Mouse (Mus musculus) granulocyte monocyte progenitor cell, adult 5-6 weeks (primary cell): Measurements from ENCODE around the gene Krt31. TPM values are rescaled to one million over a fixed set of nuclear protein-coding genes. Genes with fewer than 3 reads are reported as not detected.

Experiments
- ATAC-seq: replicated peaks from 2 replicates; pipeline ENCODE4 v1.8.0; 2016; ENCODE audit warnings: mild to moderate bottlenecking, moderate TSS enrichment, inconsistent platforms; ENCODE audit not compliant: poor library complexity, severe bottlenecking
- total RNA-seq, 2 experiments: library from RNA; stranded (forward) in 1 of 2; stranded (reverse) in 1 of 2; fragments of 200-712, 200-1000 nt in 1 of 2; fragments of >200 nt in 1 of 2; fragmentation: Nextera tagmentation in 1 of 2; gene quantifications; 2 replicates each; pipeline ENCODE4 v1.2.3; 2014 to 2017

Gene Krt31
- total RNA-seq, 2 experiments from 2014 or later: not detected

DNA sequence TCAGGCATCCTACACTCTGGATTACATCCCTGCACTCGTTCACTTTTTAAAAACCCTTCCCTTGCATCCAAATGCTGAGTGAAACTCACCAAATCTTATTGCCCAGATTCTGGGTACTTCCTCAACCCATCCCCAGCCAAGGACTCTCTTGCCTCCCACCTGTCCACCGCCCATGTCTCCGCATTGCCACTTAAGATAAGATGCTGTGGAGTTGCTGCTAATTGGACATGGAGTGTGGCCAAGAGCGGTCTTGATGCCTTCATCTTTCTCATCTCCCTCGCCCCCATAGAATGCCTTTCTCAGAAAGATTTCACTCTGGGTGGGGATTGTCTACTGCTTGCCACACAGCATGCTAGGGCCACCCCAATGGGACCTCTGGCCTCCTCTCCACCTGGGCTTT, 42.0 kb downstream of the Krt31 start:
- ATAC-seq: no peak

DNA sequence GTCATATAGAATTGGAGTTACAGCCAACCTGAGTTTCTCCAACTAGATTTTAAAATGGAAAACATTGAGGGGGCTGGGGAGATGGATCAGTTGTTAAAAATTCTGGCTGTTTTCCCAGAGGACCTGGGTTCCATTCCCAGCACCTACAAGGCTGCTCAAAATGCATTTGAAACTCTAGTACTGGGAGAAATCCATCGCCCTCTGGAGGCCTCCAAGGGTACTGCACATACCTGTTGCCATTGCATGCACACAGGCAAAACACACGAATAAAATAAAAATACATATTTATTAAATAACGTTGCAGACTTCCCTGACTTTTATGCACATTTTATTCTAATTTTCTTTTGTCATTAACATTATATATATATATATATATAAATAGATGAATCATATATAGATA, 43.7 kb downstream of the Krt31 start:
- no peak for ATAC-seq

DNA sequence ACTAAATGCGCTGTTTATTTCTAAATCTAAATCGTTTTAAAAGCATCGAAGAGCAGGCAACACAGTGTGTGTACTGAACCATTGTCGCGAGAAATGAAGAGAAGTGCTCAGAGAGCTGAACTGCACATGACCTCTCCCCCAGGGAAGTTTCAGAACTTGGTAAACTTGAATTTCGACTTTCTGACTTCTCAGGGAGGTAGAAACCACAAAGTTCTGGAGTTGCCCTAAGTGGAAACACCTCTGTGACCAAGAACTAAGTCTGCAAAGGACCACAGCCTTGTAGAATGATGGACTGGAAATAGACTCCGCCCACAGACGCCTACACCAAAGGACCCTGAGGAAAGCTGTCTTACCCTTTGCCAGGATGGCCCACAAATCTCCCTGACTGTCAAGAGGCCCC, 44.4 kb downstream of the Krt31 start:
- ATAC-seq: no peak

DNA sequence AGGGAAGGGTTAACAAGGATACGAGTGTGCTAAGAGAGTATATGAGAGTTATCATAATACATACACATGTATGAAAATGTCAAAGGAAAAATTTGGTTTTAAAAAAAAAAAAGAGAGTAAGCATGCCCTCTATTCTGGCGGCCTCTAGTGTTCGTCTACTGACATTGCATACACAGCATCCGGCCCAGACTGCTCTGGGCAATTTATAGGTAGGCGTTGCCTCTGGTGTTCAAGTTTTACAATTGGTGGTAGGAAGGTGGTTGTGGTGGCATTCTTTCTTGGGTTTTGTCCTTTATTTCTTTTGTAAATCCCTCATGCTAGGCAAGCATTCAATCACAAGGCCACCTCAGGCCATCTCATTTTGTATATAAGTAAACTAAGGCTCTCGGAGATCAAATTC, 45.5 kb downstream of the Krt31 start:
- ATAC-seq: peak; percentile 56; the same call in 1 of the 2 replicates

DNA sequence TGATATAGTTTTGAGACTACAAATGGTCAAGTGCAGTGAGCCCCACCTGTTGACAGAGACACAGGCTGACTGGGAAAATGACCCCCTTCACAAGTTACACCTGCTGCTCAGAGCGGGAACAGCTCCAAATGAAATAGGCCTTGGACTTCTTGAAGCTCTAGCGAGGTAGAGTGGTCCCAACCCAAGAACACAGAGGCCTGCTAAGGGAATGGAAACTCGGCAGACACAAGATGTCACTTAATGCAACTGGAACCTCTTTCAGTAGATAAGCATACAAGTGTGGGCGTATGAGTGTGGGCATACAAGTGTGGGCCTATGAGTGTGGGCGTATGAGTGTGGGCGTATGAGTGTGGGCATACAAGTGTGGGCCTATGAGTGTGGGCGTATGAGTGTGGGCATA, 51.3 kb downstream of the Krt31 start:
- no peak for ATAC-seq

Other genes starting within 250 kb of the Krt31 start
- gene Gm11554, start 246.1 kb downstream of the Krt31 start, total RNA-seq (2014; fragmentation: Nextera tagmentation): not detected in 2 replicates
- gene Gm11554, start 246.1 kb downstream of the Krt31 start, total RNA-seq (2017): not detected in 2 replicates
- gene Krtap4-13, start 240.7 kb downstream of the Krt31 start, total RNA-seq (2014; fragmentation: Nextera tagmentation): not detected in 2 replicates
- not detected in 2 replicates for gene Krtap4-13, start 240.7 kb downstream of the Krt31 start, total RNA-seq (2017)
- not detected in 2 replicates for gene Gm11564, start 234.9 kb downstream of the Krt31 start, total RNA-seq (2014; fragmentation: Nextera tagmentation)
- not detected in 2 replicates for gene Gm11564, start 234.9 kb downstream of the Krt31 start, total RNA-seq (2017)
- gene 2300003K06Rik, start 212.5 kb downstream of the Krt31 start, total RNA-seq (2014; fragmentation: Nextera tagmentation): not detected in 2 replicates
- gene 2300003K06Rik, start 212.5 kb downstream of the Krt31 start, total RNA-seq (2017): not detected in 2 replicates
- gene Krtap4-16, start 198.9 kb downstream of the Krt31 start, total RNA-seq (2014; fragmentation: Nextera tagmentation): not detected in 2 replicates
- gene Krtap4-16, start 198.9 kb downstream of the Krt31 start, total RNA-seq (2017): not detected in 2 replicates
- gene Gm11568, start 192.6 kb downstream of the Krt31 start, total RNA-seq (2014; fragmentation: Nextera tagmentation): not detected in 2 replicates
- not detected in 2 replicates for gene Gm11568, start 192.6 kb downstream of the Krt31 start, total RNA-seq (2017)
- gene Gm11559, start 186.1 kb downstream of the Krt31 start, total RNA-seq (2014; fragmentation: Nextera tagmentation): not detected in 2 replicates
- not detected in 2 replicates for gene Gm11559, start 186.1 kb downstream of the Krt31 start, total RNA-seq (2017)
- gene Krtap9-1, start 177.2 kb downstream of the Krt31 start, total RNA-seq (2014; fragmentation: Nextera tagmentation): not detected in 2 replicates
- gene Krtap9-1, start 177.2 kb downstream of the Krt31 start, total RNA-seq (2017): not detected in 2 replicates
- gene Gm11567, start 171.4 kb downstream of the Krt31 start, total RNA-seq (2014; fragmentation: Nextera tagmentation): not detected in 2 replicates
- not detected in 2 replicates for gene Gm11567, start 171.4 kb downstream of the Krt31 start, total RNA-seq (2017)
- gene Krtap31-1, start 142.6 kb downstream of the Krt31 start, total RNA-seq (2014; fragmentation: Nextera tagmentation): not detected in 2 replicates
- not detected in 2 replicates for gene Krtap31-1, start 142.6 kb downstream of the Krt31 start, total RNA-seq (2017)
- gene Gm11565, start 135.8 kb downstream of the Krt31 start, total RNA-seq (2014; fragmentation: Nextera tagmentation): not detected in 2 replicates
- not detected in 2 replicates for gene Gm11565, start 135.8 kb downstream of the Krt31 start, total RNA-seq (2017)
- gene Krtap31-2, start 114.3 kb downstream of the Krt31 start, total RNA-seq (2014; fragmentation: Nextera tagmentation): not detected in 2 replicates
- gene Krtap31-2, start 114.3 kb downstream of the Krt31 start, total RNA-seq (2017): not detected in 2 replicates
- gene Krtap9-5, start 102.1 kb downstream of the Krt31 start, total RNA-seq (2014; fragmentation: Nextera tagmentation): not detected in 2 replicates
- gene Krtap9-5, start 102.1 kb downstream of the Krt31 start, total RNA-seq (2017): not detected in 2 replicates
- gene Krtap29-1, start 71.5 kb downstream of the Krt31 start, total RNA-seq (2014; fragmentation: Nextera tagmentation): not detected in 2 replicates
- gene Krtap29-1, start 71.5 kb downstream of the Krt31 start, total RNA-seq (2017): not detected in 2 replicates
- not detected in 2 replicates for gene Krtap16-1, start 64.0 kb downstream of the Krt31 start, total RNA-seq (2014; fragmentation: Nextera tagmentation)
- not detected in 2 replicates for gene Krtap16-1, start 64.0 kb downstream of the Krt31 start, total RNA-seq (2017)
- not detected in 2 replicates for gene Krtap17-1, start 56.6 kb downstream of the Krt31 start, total RNA-seq (2014; fragmentation: Nextera tagmentation)
- not detected in 2 replicates for gene Krtap17-1, start 56.6 kb downstream of the Krt31 start, total RNA-seq (2017)
- gene Krt33a, start 34.3 kb downstream of the Krt31 start, total RNA-seq (2014; fragmentation: Nextera tagmentation): not detected in 2 replicates
- not detected in 2 replicates for gene Krt33a, start 34.3 kb downstream of the Krt31 start, total RNA-seq (2017)
- not detected in 2 replicates for gene Krt33b, start 20.7 kb downstream of the Krt31 start, total RNA-seq (2014; fragmentation: Nextera tagmentation)
- not detected in 2 replicates for gene Krt33b, start 20.7 kb downstream of the Krt31 start, total RNA-seq (2017)
- not detected in 2 replicates for gene Krt34, start 9.0 kb downstream of the Krt31 start, total RNA-seq (2014; fragmentation: Nextera tagmentation)
- gene Krt34, start 9.0 kb downstream of the Krt31 start, total RNA-seq (2017): not detected in 2 replicates
- not detected in 2 replicates for gene Krt32, start 37.7 kb upstream of the Krt31 start, total RNA-seq (2014; fragmentation: Nextera tagmentation)
- not detected in 2 replicates for gene Krt32, start 37.7 kb upstream of the Krt31 start, total RNA-seq (2017)
- not detected in 2 replicates for gene Krt35, start 45.7 kb upstream of the Krt31 start, total RNA-seq (2014; fragmentation: Nextera tagmentation)
- not detected in 2 replicates for gene Krt35, start 45.7 kb upstream of the Krt31 start, total RNA-seq (2017)
- 0.39 TPM in 1 of 2 replicates, not detected in the other for gene Krt36, start 55.1 kb upstream of the Krt31 start, total RNA-seq (2014; fragmentation: Nextera tagmentation)
- gene Krt36, start 55.1 kb upstream of the Krt31 start, total RNA-seq (2017): not detected in 2 replicates
- not detected in 2 replicates for gene Krt13, start 71.0 kb upstream of the Krt31 start, total RNA-seq (2014; fragmentation: Nextera tagmentation)
- gene Krt13, start 71.0 kb upstream of the Krt31 start, total RNA-seq (2017): not detected in 2 replicates
- gene Krt15, start 85.4 kb upstream of the Krt31 start, total RNA-seq (2014; fragmentation: Nextera tagmentation): not detected in 2 replicates
- not detected in 2 replicates for gene Krt15, start 85.4 kb upstream of the Krt31 start, total RNA-seq (2017)
- not detected in 2 replicates for gene Krt19, start 98.1 kb upstream of the Krt31 start, total RNA-seq (2014; fragmentation: Nextera tagmentation)
- not detected in 2 replicates for gene Krt19, start 98.1 kb upstream of the Krt31 start, total RNA-seq (2017)
- not detected in 2 replicates for gene Krt9, start 142.7 kb upstream of the Krt31 start, total RNA-seq (2014; fragmentation: Nextera tagmentation)
- not detected in 2 replicates for gene Krt9, start 142.7 kb upstream of the Krt31 start, total RNA-seq (2017)
- gene Krt14, start 157.0 kb upstream of the Krt31 start, total RNA-seq (2014; fragmentation: Nextera tagmentation): not detected in 2 replicates
- not detected in 2 replicates for gene Krt14, start 157.0 kb upstream of the Krt31 start, total RNA-seq (2017)
- not detected in 2 replicates for gene Krt16, start 198.4 kb upstream of the Krt31 start, total RNA-seq (2014; fragmentation: Nextera tagmentation)
- not detected in 2 replicates for gene Krt16, start 198.4 kb upstream of the Krt31 start, total RNA-seq (2017)
- gene Krt17, start 210.5 kb upstream of the Krt31 start, total RNA-seq (2014; fragmentation: Nextera tagmentation): not detected in 2 replicates
- not detected in 2 replicates for gene Krt17, start 210.5 kb upstream of the Krt31 start, total RNA-seq (2017)
- gene Krt42, start 219.3 kb upstream of the Krt31 start, total RNA-seq (2014; fragmentation: Nextera tagmentation): not detected in 2 replicates
- gene Krt42, start 219.3 kb upstream of the Krt31 start, total RNA-seq (2017): not detected in 2 replicates